26 mouse cellular contexts compared by ENCODE assay signal in genomic region chr7:37951841-37952240, GRCm38 (mm10).
DNase-seq lines count a peak whose midpoint lies in the region; ATAC-seq and TF ChIP-seq lines count a peak whose summit lies in the region.
"Had no signal": no experiment of that assay in that cellular context is flagged by ENCODE, and none has a peak within 500 bp of the region (broad histone marks: within the 10 kb centered on the region; RNA-seq: fewer than 3 reads in every experiment).

No protein-coding gene starts in this region.

- H3K4me3 ChIP-seq in ES-Bruce4 (ENCODE audit: low read depth, low read length): no peak overlapping the region
- H3K4me3 ChIP-seq: embryonic facial prominence, embryonic 13.5 days; embryonic facial prominence, embryonic 15.5 days; erythroblast, embryonic 14.5 days; forebrain, embryonic 10.5 days; forebrain, embryonic 12.5 days had no signal

- ATAC-seq in frontal cortex, adult (ENCODE audit: low TSS enrichment): no peak
- ATAC-seq: activated CD4-positive, CD25-positive, alpha-beta regulatory T cell, adult 4 months; forebrain, embryonic 14.5 days; forebrain, embryonic 16.5 days; Patski had no signal

- TF ChIP-seq CTCF in ES-Bruce4 (IDR thresholded peaks at IDR 0.05; ENCODE audit: low read depth, low read length): no peak

- no peak for TF ChIP-seq POLR2A in ES-Bruce4 (IDR thresholded peaks at IDR 0.05; ENCODE audit: insufficient read depth, low read length)

- H3K4me1 ChIP-seq in ES-Bruce4 (ENCODE audit: control insufficient read depth, insufficient read depth, low read length): peaks cover 1% of the 10 kb centered on the region
- H3K4me1 ChIP-seq: embryonic facial prominence, embryonic 13.5 days; embryonic facial prominence, embryonic 15.5 days; forebrain, embryonic 10.5 days; forebrain, embryonic 12.5 days had no signal

- DNase-seq in ES-CJ7 (ENCODE audit: low read depth, low spot score) (peak; percentile 55), R1 (ENCODE audit: low read depth, low spot score) (peak; percentile 62)
- DNase-seq in layer of hippocampus, adult 18-20 months (ENCODE audit: low spot score in 2 of 2): no peak
- DNase-seq in layer of hippocampus, adult 11-12 months (ENCODE audit: low spot score): no peak
- DNase-seq: adrenal gland, adult 2 months; adrenal gland, postnatal 10 days; adrenal gland, postnatal 25 days; cerebellum, adult 11 months; cerebellum, adult 18-20 months; cerebellum, adult 8-10 months; cerebellum, adult 9-11 months; cerebellum, postnatal 14 days; cerebellum, postnatal 36 days; embryo, embryonic 11 days had no signal

- no peaks in the 10 kb centered on the region for H3K9me3 ChIP-seq in ES-Bruce4 (replicated peaks; ENCODE audit: control insufficient read depth, insufficient read depth, low read length, poor library complexity, severe bottlenecking)
- H3K9me3 ChIP-seq: embryonic facial prominence, embryonic 13.5 days; embryonic facial prominence, embryonic 15.5 days; forebrain, embryonic 12.5 days; G1E had no signal

- H3K36me3 ChIP-seq in ES-Bruce4 (ENCODE audit: control insufficient read depth, insufficient read depth, low read length, poor library complexity, severe bottlenecking): peaks cover 13% of the 10 kb centered on the region

- TF ChIP-seq EP300 in ES-Bruce4 (IDR thresholded peaks at IDR 0.05; ENCODE audit: insufficient read depth, low read depth, low read length): peak; percentile 50; the same call in 1 of the 2 replicates

- H3K27ac ChIP-seq in ES-Bruce4 (ENCODE audit: insufficient read depth, low read length): no peak overlapping the region
- H3K27ac ChIP-seq: embryonic facial prominence, embryonic 13.5 days; embryonic facial prominence, embryonic 15.5 days; forebrain, embryonic 10.5 days; forebrain, embryonic 12.5 days had no signal

- no peaks in the 10 kb centered on the region for H3K27me3 ChIP-seq in ES-Bruce4 (ENCODE audit: control insufficient read depth, insufficient read depth, low read length, poor library complexity, severe bottlenecking)
- H3K27me3 ChIP-seq: embryonic facial prominence, embryonic 13.5 days; embryonic facial prominence, embryonic 15.5 days; forebrain, embryonic 12.5 days; Patski had no signal

- H3K9ac ChIP-seq in ES-Bruce4 (ENCODE audit: low read depth, poor library complexity, severe bottlenecking): no peak overlapping the region
- H3K9ac ChIP-seq: embryonic facial prominence, embryonic 13.5 days; embryonic facial prominence, embryonic 15.5 days; forebrain, embryonic 12.5 days had no signal

Comparison
In these comparisons a context has a peak if more than half of its experiments do, and no peak if none do; other contexts are left out.
1. DNase-seq: peak in ES-CJ7 (single experiment) and R1 (single experiment); none in layer of hippocampus, adult 18-20 months (0 of 2) and layer of hippocampus, adult 11-12 months (single experiment).